Mouse (Mus musculus) megakaryocyte, embryonic 14.5 days (primary cell): ENCODE data around the gene Phactr3. TPM values are rescaled to one million over a fixed set of nuclear protein-coding genes. Genes with fewer than 3 reads are reported as not detected.

ENCODE experiments used
- H3K27me3 ChIP-seq: replicated peaks from 2 replicates; pipeline ENCODE3; 2012; ENCODE audit warnings: inconsistent platforms
- H3K36me3 ChIP-seq: replicated peaks from 2 replicates; pipeline ENCODE3; 2012; ENCODE audit warnings: low read length, inconsistent platforms, mixed read lengths
- H3K4me1 ChIP-seq: 2 replicates; pipeline ENCODE4 v1.6.1; 2012; ENCODE audit warnings: inconsistent platforms
- H3K4me3 ChIP-seq: replicated peaks from 2 replicates; pipeline ENCODE3; 2012; ENCODE audit warnings: moderate library complexity, mild to moderate bottlenecking, inconsistent platforms
- H3K9me3 ChIP-seq: 2 replicates; pipeline ENCODE4 v1.6.1; 2012; ENCODE audit warnings: inconsistent platforms
- FLI1 ChIP-seq: IDR thresholded peaks from 2 replicates; pipeline ENCODE4 v1.6.1; 2012; ENCODE audit warnings: low read length, inconsistent platforms, mixed read lengths
- GATA1 ChIP-seq: IDR thresholded peaks from 3 replicates; pipeline ENCODE4 v1.6.1; 2012; ENCODE audit warnings: mixed read lengths, low read length, inconsistent platforms, borderline replicate concordance
- polyA plus RNA-seq: library from polyadenylated mRNA; stranded (reverse); fragments of >175 nt; gene quantifications from 2 replicates; pipeline ENCODE4 v1.2.3, GENCODE M21; 2012; ENCODE audit warnings: low replicate concordance; ENCODE audit not compliant: insufficient read depth

Phactr3 gene
- polyA plus RNA-seq, 1 experiment, result 1.2 TPM

- Histone ChIP-seq H3K4me3 (no peak overlapping the region), H3K4me1 (peaks cover 13% of the 10 kb centered on the region), H3K27me3 (peaks cover 26% of the 10 kb centered on the region), H3K9me3 (no peaks in the 10 kb centered on the region), H3K36me3 (no peaks in the 10 kb centered on the region)
- TF ChIP-seq GATA1, result no peak
- no peak for TF ChIP-seq FLI1
These were observed 13.0 kb downstream of the Phactr3 start for GRCm38 (mm10) chr2:178131606-178132365.

- TF ChIP-seq GATA1 (no peak), FLI1 (no peak)
- Histone ChIP-seq H3K27me3 (peaks cover 14% of the 10 kb centered on the region), H3K4me3 (no peak overlapping the region), H3K4me1 (peaks cover 46% of the 10 kb centered on the region), H3K9me3 (no peaks in the 10 kb centered on the region), H3K36me3 (no peaks in the 10 kb centered on the region)
These were observed 16.9 kb downstream of the Phactr3 start for GRCm38 (mm10) chr2:178135713-178136112.

- no peak overlapping the region for H3K4me3 ChIP-seq
- H3K27me3 ChIP-seq, result peaks cover 22% of the 10 kb centered on the region
- H3K4me1 ChIP-seq, result peaks cover 63% of the 10 kb centered on the region
- H3K36me3 ChIP-seq, result no peaks in the 10 kb centered on the region
- H3K9me3 ChIP-seq, result no peaks in the 10 kb centered on the region; the same call in 1 of the 2 replicates
- TF ChIP-seq FLI1 (no peak), GATA1 (no peak)
These were observed 18.7 kb downstream of the Phactr3 start for GRCm38 (mm10) chr2:178137518-178137917.

GRCm38 (mm10) chr2:178141489-178141922 is 22.7 kb downstream of the Phactr3 start:
- Histone ChIP-seq H3K4me3 (peak overlapping the region; percentile 76), H3K27me3 (peaks cover 43% of the 10 kb centered on the region), H3K9me3 (no peaks in the 10 kb centered on the region; the same call in 1 of the 2 replicates), H3K36me3 (no peaks in the 10 kb centered on the region), H3K4me1 (peaks cover 74% of the 10 kb centered on the region)
- TF ChIP-seq GATA1, result no peak
- no peak for TF ChIP-seq FLI1

- Histone ChIP-seq H3K4me3 (peak overlapping the region; percentile 82), H3K9me3 (no peaks in the 10 kb centered on the region; the same call in 1 of the 2 replicates), H3K36me3 (no peaks in the 10 kb centered on the region), H3K4me1 (peaks cover 73% of the 10 kb centered on the region), H3K27me3 (peaks cover 48% of the 10 kb centered on the region)
- TF ChIP-seq GATA1, result no peak
- no peak for TF ChIP-seq FLI1
These were observed 23.7 kb downstream of the Phactr3 start for GRCm38 (mm10) chr2:178142291-178143023.

- Histone ChIP-seq H3K4me3 (no peak overlapping the region), H3K9me3 (no peaks in the 10 kb centered on the region; the same call in 1 of the 2 replicates), H3K36me3 (no peaks in the 10 kb centered on the region), H3K4me1 (peaks cover 68% of the 10 kb centered on the region), H3K27me3 (peaks cover 50% of the 10 kb centered on the region)
- TF ChIP-seq FLI1, result no peak
- no peak for TF ChIP-seq GATA1
These were observed 24.2 kb downstream of the Phactr3 start for GRCm38 (mm10) chr2:178143024-178143415.

- Histone ChIP-seq H3K27me3 (peaks cover 53% of the 10 kb centered on the region), H3K4me3 (no peak overlapping the region), H3K4me1 (peaks cover 67% of the 10 kb centered on the region), H3K9me3 (no peaks in the 10 kb centered on the region; the same call in 1 of the 2 replicates), H3K36me3 (no peaks in the 10 kb centered on the region)
- TF ChIP-seq GATA1, result no peak
- TF ChIP-seq FLI1, result no peak
These were observed 25.1 kb downstream of the Phactr3 start for GRCm38 (mm10) chr2:178143898-178144297.

- peaks cover 35% of the 10 kb centered on the region for H3K4me1 ChIP-seq
- H3K27me3 ChIP-seq, result peaks cover 37% of the 10 kb centered on the region
- no peak for TF ChIP-seq FLI1
- TF ChIP-seq GATA1, result no peak
- H3K36me3 ChIP-seq, result no peaks in the 10 kb centered on the region
- H3K4me3 ChIP-seq, result no peak overlapping the region
- H3K9me3 ChIP-seq, result no peaks in the 10 kb centered on the region
These were observed 30.5 kb downstream of the Phactr3 start for GRCm38 (mm10) chr2:178149312-178149711.

- no peaks in the 10 kb centered on the region for H3K36me3 ChIP-seq
- no peak for TF ChIP-seq FLI1
- no peak for TF ChIP-seq GATA1
- no peaks in the 10 kb centered on the region for H3K9me3 ChIP-seq
- peaks cover 36% of the 10 kb centered on the region for H3K4me1 ChIP-seq
- H3K27me3 ChIP-seq, result peaks cover 38% of the 10 kb centered on the region
- H3K4me3 ChIP-seq, result no peak overlapping the region
These were observed 31.9 kb downstream of the Phactr3 start for GRCm38 (mm10) chr2:178150697-178151096.

GRCm38 (mm10) chr2:178153601-178154000 is 34.8 kb downstream of the Phactr3 start:
- no peak for TF ChIP-seq GATA1
- TF ChIP-seq FLI1, result no peak
- no peaks in the 10 kb centered on the region for H3K9me3 ChIP-seq
- peaks cover 41% of the 10 kb centered on the region for H3K4me1 ChIP-seq
- H3K27me3 ChIP-seq, result peaks cover 37% of the 10 kb centered on the region
- no peak overlapping the region for H3K4me3 ChIP-seq
- H3K36me3 ChIP-seq, result no peaks in the 10 kb centered on the region
